Mouse (Mus musculus) induced T-regulatory cell, adult 2 months (primary cell): ENCODE results near the gene Casz1.

ENCODE experiments used
- DNase-seq: peaks from one replicate; pipeline ENCODE4 v3.0.0-alpha.2; 2012; ENCODE audit warnings: low read depth

Gene Casz1

DNA sequence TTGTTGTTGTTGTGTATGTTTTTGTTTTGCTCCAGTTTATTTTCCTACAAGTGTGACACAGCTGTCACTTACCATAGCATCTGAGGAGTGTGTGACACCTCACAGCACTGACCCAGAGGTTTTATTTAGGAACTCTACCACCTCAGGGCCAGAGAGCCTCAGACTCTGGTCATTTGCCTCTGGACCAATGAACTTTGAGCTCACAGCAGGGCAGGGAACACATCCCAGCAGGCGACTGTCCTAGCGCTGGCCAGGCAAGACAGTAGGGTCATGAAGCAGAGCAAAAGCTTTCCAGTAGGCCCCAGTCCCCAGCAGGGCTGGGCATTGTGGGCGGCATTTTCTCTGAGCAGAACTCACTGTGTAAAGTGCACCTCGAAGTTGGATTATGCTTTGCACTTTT, 1.2 kb upstream of the Casz1 start:
- DNase-seq = no peak

DNA sequence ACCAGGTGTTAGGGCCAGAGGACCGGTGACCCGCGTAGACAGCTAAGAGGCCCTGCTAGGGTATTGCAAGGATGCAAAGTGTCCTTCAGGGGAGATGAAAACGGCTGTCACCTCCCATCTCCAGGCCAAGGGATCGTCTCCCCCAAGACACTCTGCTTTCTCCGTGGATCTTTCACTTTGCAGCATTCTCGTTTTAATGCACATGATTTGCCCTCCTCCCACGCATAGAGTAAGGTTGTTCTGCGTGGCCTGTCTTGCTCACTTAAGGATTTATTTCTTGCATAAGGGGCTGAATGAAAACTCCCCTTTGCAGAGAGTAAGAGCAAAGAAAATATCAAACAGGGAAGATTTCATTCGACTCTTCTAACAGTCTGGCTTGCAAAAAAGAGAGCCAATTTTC, 593 bp upstream of the Casz1 start:
- no peak for DNase-seq

DNA sequence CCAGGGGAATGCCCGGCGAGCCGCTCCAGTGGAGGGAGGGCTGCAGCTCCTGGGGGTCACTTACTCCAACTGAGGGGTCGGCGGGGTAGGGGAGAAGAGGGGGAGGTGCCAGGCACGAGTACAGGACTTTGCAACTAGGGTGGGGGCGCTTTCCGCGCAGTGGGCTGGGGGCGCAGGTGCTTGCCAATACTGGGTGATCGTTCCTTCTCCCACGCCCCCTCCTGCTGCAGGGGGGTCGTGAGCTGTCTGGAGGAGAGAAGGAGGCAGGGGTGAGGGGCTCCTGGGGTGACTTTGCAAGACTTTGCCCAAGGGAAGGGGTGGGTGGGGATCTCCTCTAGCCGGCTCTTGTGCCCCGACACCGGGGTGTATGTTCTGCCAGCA, 541 bp downstream of the Casz1 start:
- DNase-seq = no peak

DNA sequence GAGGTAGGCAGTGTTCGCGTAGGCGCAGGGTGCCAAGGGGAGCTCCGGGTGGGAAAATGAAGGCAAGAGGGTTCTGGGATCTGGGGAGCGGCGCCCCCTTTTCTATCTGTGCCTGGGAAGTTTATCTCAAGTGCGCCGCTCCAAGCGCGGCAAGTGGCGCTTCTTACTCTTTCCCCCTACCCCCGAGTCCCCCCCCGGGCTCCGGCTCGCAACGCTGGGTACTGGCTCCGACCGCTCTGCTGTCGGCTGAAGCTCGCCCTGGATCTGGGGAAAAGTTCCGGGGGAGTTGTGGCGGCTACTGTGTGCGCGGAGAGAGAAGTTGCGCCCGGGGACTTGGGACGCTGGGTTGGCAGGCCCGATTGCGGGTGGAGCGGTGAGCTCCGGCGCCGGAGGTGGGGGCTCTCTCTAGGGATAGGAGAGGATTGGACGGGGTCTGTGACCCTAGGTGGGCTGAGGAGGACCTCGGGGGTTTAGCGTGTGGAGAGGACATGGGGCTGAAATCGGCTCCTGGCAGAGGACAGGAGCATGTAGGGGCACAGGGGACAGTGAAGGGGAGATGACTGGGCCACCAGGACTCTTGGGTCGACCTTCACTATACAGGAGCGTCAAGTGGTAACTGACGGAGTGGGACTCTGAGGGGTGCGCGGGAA, 1.1 kb downstream of the Casz1 start:
- no peak for DNase-seq

DNA sequence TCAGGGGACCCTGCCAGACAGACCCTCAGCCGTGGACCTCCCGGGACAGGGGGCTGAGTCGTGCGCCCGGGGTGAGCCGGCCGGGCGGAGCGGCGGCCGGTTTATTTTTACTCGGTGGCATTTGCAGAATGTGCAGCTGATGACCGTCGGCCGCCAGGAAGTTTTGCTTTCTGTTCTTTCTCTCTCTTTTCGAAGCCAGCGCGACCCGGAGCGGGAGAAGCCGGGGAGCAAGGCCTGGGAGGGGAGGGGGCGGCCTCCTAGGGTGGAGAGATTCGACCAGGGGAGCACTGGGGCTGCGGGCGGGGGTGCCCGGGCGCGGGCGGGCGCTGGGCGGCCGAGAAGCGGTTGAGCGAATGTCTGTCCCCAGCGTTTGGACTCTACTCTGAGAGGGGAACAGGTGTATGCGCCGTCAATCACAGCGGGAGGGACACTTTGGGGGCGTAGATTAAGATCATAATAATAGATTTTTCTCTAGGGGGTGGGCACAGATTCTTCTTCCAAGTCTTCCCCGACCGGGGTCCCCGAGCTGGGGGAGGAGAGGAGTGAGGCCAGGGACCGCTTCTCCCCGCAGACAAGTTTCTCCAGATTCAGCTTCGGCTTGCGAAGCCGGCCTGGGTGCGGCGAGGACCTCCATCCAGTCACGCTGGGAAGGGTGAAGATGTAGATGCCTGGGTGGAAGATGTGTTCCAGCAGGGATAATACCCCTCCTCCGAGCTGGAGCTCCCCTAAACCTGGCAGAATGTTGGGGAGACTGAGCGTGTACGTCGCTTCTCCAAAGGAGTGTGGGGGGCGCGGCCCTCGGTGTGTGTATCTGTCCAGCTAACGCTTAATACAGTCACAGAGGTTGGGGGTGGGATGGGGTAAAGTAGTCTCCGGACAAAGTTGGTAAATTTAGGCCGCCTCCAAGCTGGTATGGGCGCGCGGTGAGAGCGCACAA, 1.9 kb downstream of the Casz1 start:
- no peak for DNase-seq

DNA sequence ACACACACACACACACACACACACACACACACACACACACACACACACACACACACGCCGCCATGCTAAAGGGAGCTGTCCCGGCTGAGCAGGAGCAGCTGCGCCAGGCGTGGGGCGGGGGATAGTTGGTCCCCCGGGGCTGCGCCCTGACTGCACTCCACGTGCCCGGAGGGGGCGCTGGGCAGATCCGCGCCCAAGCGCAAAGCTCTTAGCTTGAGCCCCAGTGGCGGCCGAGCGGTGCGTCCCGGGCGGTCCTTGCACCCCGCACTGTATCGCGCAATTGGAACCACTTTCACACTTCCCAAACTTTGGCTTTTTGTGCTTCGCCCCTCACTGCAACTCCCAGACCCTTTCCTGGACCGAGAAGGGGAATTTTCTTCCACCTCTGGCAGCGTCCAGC, 2.6 kb downstream of the Casz1 start:
- no peak for DNase-seq

DNA sequence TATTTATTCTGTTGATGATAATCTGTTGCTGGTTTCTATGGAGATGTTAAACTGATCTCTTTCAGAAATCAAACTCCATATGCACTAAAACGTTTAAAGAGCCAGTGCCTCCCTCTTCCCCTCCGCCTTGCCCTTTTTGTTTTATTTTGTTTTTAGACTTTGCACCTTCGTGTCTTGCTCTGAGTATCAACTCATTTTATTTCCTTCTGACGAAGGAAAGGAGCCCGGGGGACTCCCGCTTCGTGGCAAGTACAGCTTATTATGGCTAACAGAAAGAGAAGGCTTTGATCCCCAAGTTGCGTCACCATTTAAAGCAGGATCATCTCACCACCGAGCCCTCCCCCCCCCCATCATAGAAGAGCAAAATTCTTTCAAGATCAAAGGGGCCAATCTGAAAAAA, 3.2 kb downstream of the Casz1 start:
- DNase-seq = no peak

DNA sequence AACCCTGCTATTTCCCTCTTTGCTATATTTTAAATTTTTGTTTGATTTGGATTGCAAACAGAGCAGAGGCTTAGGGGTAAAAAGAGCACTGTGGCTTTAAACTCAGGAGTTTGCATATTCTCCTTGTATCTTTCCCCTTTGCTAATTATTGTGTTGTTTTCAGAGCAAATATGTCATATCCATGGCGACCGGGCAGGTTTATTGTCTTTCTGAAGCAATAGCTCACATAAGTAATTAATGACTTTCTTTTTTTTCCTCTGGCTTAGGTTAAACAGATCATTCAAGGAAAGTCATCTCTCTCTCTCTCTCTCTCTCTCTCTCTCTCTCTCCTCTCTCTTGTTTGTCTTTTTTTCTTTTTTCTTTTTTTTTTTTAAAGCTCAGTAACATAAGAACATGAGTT, 4.6 kb downstream of the Casz1 start:
- DNase-seq = no peak

DNA sequence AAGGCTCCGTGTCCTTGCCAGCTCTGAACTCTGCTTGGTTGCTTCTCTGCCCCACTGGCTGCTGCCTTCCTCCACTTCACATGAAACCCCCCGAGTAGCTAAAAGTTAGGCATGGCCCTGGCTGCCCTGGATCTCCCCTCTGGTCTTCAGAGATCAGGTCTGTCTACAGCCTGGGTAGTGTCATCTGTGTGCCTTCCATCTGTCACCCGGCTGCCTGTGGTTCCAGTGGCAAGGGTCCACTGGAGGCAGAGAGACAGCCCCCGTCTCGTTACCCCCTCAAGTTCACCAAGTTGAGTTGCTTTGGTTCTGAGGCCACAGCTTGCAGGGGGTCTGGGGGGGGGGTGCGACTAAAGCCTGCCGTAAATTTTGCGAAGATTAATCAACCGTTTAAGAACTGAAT, 6.5 kb downstream of the Casz1 start:
- no peak for DNase-seq

DNA sequence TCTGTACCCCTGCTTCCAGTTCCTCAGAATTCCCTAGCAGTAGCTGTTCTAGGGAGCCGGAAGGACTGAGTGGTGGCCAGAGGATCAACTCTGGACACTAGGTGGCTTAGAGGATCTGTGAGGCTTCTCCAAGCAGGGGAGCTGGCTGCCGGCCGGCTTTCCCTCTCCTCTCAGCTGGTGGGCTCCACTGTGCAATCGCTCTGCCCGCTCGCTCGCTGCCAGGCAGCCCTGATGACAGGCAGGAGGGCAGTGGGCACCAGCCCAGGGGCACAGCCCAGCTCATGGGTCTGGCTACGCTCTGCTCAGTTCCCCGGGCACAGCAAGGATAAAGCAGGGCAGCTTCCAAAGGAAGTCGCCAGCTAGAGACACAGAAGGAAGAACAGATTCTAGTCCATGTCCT, 7.7 kb downstream of the Casz1 start:
- no peak for DNase-seq

DNA sequence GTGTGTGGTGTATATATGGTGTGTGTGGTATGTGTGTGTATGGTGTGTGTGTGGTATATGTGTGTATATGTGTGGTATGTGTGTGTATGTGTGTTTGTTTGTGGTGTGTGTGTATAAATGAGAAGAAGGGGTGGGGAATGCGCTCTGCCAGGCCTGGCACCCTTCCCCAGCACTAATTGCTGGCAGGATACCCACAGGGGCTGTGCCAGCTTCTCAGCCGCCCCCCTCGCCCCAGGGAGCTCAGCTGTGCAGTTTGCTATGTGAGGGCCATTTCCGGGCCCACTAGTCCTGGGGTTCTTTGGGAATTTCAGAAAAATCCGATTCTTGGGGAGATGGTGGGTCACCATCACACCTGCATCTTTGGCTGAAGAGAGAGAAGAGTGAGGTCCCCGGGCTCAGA, 9.0 kb downstream of the Casz1 start:
- no peak for DNase-seq

DNA sequence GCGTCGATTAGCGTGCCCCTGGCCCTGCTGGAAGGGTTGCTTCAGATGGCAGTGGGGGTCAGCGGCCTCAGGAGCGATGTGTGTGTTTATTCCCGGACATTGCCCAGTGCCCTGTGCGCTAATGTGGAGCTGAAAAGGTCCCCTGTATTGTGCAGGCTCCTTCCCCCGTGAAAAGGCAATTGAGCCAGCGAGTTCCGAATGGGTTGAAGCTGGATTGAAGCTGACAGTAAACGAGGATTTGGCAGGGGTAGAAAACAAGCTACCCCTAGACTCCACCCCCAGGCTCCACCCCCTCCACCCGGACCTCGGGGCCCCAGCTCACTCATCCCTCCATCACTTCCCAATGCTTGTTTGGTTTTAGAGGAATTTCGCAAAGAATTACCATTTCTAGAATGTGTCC, 12.3 kb downstream of the Casz1 start:
- DNase-seq = no peak

DNA sequence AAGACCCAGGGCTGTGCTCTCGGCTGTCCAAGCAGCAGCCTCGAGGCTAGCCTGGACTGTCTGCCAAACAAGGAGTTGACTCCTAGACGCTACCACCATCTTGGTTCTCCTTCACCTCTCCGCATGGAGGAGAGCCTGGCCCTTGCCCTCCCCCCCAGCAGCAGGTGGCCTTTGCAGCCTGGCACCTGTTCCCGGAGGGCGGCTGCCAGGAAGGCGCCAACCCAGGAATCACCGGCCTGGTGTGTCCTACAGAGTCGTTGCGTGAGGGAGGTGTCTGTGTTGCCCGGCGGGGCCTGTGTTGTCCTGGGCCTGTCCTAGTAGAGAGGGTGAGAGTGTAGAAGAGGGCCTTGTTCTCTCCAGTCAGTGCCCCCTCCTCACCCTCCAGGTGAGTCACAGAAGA, 13.9 kb downstream of the Casz1 start:
- no peak for DNase-seq

DNA sequence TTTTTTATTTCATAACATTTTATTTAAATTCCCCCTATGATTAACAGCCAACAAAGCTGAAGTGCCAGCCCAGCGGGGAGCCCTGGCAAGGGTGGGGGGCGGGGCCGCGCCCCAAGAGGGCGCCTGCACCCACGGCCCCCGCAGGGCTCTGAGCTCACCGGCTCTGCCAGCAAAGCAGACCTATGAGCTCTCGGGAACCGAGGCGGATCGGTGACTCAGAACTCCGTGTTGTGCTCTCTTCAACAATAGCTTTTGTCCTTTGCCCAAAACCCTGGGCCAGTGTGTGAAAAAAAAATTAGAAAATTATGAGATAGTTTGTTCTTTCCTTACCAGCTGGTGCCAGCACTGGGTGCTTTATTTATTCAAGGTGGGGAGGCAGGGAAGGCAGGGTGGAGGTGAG, 15.9 kb downstream of the Casz1 start:
- no peak for DNase-seq

DNA sequence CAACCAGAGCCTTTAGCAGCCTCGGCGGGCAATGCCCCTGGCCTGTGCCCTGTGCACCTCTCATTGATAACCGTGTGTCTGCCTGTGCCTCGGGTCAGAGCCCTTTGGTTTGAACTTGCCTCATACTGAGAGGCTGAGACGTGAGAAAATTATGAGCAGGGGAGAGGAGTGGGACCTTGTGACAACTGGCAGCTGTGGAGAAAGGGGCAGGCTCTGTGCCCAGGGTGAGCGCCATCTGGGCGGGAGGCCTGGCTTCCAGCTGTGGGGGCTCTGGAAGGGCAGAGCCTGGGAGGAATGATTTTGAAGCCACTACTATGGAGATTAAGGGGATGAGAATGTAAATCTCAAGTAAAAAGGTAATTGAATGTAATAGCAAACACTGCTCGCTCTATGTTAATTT, 19.1 kb downstream of the Casz1 start:
- DNase-seq = no peak

DNA sequence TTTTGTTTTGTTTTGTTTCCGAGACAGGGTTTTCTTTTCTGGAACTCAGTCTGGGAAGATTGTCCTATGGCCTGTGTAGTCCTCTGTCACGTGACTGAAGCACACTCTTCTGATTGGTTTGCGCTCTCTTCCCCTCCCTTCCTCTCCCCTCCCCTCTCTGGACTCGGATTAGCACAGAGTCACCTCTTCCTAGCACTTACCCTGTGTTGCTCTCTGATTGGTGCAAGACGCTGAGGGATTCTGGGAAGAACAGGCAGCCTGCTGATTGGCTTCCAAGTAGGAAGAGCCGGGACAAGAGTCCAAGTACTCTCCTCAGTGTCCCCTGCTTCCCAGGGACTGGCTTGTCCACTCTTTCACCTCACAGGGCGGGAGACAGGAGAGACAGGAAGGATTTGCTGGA, 26.1 kb downstream of the Casz1 start:
- no peak for DNase-seq

DNA sequence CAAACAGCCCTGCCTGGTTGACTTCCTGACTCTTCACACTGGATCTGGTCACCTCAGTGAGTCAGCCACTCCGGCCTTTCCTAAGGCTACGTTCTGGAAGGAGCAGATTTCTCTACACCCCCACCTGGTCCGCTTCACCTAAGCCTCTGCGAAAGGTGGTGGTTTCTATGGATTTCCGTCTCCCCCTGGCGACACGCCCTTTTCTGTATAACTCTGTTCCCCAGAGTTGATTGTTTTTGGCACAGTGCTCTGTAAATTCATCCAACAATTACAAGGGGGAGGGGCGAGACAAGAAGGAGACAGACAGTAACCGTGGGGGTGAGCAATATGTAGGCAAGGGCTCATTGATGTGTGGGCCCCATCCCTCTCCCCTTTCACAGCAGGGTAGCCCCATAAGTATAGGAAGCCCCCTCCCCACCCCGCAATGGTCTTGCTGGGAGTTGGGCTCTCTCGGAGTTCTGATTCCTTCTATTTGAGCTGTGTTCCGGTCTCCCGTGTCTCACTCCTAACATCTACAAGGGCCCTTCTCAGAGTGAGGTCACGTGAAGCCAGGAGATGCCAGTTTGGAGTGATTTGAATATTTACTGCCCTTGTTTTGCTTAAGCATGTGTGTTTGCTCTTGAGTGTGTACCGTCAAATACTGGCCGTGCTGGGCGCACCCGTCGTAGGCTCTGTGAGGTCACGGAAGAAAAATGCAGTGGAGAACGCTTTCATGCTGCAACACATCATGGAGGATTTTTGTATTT, 29.2 kb downstream of the Casz1 start:
- no peak for DNase-seq

DNA sequence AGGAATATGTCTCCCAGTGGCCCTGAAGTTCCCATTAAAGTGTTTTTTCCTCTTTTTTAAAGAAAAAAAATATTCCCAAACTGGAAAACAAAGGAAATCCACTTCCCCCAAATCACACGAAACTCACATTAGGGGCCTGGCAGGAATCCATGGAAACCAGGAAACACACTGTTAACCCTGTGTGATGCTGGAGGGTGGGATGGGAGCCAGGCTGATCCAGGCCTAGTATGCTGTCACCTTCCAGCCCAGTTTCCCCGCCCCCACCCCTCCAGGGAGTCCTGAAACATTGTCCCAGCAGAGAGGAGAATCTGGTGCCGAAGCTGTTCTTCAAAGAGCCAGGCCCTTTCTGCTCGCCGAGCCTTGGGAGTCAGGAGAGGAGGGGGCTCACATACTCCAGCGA, 32.2 kb downstream of the Casz1 start:
- no peak for DNase-seq

DNA sequence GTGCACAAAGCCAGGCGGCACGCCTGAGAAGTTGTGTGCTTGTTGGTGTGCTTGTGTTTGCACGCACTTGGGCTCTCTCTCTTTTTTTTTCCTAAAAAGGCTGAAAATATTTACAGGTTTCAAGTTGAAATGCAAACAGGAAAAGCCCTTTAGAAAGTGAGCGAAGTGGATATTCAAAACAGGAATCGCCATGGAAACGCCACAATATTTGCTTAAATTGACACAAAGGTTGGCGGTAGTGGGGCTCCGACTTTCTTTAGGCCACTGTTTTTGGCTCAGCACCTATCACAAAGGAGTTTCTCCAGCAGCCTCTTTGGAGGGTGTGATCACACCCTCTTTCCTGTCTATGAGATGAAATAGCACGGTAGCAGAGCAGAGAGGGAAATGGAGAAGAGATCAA, 32.8 kb downstream of the Casz1 start:
- no peak for DNase-seq

DNA sequence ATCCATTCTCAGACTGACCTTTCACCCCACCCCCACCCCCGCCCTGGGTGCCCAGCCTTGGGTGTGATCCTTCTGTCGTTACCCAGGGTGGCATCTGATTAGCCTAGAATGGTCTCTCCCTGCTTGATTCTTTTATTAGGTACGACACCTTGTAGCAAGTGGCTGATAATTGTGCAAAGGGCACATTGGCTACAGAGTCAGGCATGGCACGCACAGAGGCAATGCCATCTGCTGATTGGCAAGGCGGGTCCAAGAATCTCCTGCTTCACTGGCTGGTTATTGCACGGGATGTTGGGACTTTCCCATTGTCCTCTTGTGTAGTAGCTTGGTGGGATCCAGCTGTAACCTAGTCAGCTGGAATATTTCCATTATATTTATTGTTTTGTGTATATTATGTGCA, 33.4 kb downstream of the Casz1 start:
- DNase-seq = no peak

DNA sequence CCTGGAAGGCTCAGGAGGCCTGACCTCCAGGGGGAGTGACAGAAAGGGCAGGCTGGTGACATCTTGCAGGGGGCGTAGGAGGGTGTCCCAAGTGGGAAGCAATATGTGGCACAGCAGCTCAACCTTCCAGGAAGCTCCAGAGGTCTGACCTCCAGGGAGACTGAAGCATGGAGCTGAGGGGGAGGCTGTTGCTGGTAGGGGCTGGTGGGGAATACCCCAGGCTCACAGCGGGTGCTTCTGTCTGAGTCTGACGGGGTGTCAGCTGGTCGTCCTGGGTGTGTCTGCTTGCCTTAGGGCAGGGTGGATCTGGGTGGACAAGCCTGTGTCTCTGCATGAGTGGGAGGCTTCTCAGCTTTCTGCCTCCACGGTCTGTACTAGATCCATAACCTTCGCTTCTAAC, 38.1 kb downstream of the Casz1 start:
- no peak for DNase-seq

DNA sequence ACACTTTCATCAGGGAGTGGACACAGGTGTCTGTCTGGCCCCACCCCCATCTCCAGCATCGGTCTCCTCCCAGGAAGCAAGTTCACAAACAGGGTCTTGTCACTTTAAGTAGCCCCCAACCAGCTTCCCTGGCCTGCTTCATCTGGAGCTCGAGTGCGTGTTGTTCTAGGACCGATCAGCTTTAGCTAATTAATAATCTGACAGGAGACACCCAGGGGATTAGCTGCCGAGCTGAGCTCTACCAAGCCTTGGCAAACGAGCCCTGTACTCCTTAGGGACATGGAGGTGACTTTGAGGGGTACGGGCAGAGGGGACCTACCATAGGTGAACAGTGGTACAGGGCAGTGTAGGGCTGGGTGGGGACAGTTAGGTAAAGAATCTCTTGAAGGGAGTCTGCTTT, 40.7 kb downstream of the Casz1 start:
- DNase-seq = no peak

DNA sequence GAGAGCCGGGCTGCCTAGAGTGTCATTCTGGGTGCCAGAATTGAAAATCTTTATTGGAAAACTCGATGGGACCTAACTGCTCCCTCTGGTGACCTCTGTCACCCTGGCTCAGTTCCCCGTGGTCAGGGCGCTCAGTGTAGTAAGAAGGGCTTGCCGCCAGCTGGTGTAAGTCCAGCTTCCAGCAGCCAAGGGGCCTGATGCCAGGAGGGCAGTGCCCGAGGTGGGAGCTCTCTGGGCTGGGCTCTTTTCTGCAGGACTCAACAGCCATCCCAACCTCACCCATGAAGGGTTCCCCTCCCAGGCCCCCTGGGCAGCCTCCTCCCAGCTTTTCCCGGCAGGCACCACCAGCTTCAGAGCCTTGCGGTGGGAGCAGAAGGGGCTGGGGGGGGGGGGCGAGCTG, 42.0 kb downstream of the Casz1 start:
- DNase-seq = no peak
